Mouse (Mus musculus) hematopoietic stem cell, adult 5-6 weeks (primary cell): Measurements from ENCODE around the gene Grik2. TPM values are rescaled to one million over a fixed set of nuclear protein-coding genes. Genes with fewer than 3 reads are reported as not detected.

ENCODE experiments used
- ATAC-seq, 2 experiments: fragments of 125-278 bp in 1 of 2; replicated peaks in 1 of 2; 2 replicates each; pipeline ENCODE4 v1.8.0; 2016 to 2017; ENCODE audit warnings: inconsistent platforms in 2 of 2, mild to moderate bottlenecking in 2 of 2, moderate number of reproducible peaks in 2 of 2, low read depth in 1 of 2, moderate TSS enrichment in 1 of 2; ENCODE audit not compliant: low FRiP score in 2 of 2, poor library complexity in 2 of 2, severe bottlenecking in 2 of 2, insufficient read depth in 1 of 2, low TSS enrichment in 1 of 2
- total RNA-seq: library from RNA; stranded (forward); fragments of 172-1452, 232-1000 nt; gene quantifications from 2 replicates; pipeline ENCODE4 v1.2.3, GENCODE M21; 2017

Gene Grik2
- total RNA-seq, 1 experiment from 2014 or later: not detected

DNA sequence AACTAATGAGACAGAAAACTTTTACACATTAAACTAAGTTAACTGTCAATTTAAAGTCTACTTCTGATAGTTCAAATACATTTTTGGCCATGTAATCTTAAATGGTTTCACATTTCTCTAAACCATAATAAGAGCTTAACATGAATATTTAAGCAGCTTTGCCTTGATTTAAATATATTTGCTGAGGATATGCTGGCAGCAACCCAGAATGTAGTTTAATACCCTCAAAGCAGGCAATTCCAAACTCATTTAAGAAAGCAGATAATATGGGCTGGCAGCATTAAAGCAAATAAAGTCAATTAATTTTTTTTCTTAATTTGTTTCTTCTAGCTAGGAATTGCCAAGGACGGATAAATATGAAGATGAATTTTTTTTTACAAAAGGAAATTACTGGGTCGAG is 56.7 kb downstream of the Grik2 start:
- no peak for ATAC-seq

DNA sequence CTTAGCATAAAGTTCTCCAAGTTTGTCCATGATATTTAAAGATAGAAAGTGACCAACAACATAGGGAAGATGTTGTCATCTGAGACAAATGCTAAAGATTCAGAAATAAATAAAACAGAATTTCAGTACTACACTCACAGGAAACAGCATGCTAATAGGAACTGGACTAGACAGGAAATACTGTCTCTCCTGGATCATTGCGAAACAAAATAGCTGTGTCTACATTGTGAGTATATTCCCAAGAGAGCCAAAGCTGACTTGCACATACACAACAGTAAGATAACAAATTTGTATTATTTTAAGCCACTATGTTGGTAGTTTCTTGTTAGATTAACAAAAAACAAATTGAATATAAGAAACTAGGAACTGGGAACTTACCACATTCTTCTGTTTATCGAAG is 64.9 kb downstream of the Grik2 start:
- ATAC-seq: no peak

DNA sequence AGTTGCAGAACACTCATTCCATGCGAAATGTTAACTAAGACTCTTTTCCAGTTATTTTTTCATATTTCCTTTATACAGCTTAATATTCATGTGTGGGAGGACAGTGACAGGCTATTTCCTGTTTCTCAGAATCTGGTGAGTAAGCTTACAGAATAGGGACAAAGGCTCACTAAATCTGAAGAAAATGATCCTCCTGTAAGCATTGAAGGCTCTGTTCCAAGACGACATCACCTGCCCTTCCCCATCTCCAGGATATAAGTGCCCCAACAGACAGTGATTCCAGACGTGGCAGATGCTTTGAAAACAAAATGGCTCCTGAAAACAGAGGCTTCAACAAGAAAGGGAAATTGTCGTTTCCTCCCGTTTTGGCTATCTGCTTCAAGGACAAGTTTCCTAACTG is 71.7 kb downstream of the Grik2 start:
- ATAC-seq: no peak

DNA sequence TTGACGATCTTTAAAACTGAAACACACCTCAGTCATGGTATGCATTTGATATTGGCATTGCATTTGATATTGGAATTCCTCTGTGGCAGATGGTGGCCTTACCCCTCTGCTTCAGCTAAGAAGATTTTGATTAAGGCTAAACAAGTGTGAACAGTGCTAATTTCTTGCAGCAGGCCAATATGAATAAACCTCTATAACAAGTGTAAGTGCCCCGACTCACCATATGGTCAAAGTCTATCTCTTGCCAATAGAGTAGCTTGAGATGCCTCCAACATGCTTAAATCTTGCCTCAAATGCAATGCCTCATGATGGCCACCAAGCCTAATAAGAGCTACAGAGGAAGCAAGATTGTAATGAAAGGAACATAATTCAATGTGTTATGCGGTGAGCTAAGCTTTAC is 78.8 kb downstream of the Grik2 start:
- no peak for ATAC-seq

DNA sequence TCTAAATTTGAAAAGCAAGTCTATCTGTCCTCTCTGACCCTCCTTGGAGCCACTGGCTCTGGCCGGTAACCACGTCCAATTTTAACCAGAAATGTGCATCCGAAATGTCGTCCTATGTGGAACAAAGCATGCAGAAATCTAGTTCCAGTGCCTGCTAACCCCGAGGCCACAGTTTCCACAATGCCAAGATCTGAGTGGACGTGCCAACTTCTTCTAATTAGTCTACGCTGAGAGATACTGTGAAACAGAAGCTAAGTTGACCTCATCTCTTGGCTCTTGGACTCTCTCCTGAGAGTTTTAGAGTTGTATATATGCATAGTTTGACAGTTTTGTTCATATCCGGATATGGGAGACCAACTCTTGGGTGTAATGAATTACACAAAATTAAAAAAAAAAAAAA is 84.1 kb downstream of the Grik2 start:
- ATAC-seq: no peak

DNA sequence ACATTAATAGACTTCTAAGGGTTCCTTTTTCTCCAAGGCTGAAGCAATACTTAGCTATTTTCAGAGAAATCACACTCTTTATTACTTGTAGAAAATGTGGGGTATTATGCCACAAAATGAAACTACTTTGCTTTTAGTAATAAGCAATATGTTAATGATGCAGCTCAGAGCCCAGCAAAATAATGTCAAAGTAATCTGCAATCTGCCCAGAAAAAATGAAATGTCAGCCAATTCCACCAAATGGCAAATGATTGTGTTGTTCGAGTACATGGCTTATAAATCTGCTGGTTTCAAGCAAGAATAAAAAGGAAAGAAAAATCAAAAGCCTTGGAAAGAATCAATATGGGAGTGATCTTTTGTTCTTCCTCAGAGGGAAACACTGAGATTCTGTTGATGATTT is 136.2 kb downstream of the Grik2 start:
- no peak for ATAC-seq

DNA sequence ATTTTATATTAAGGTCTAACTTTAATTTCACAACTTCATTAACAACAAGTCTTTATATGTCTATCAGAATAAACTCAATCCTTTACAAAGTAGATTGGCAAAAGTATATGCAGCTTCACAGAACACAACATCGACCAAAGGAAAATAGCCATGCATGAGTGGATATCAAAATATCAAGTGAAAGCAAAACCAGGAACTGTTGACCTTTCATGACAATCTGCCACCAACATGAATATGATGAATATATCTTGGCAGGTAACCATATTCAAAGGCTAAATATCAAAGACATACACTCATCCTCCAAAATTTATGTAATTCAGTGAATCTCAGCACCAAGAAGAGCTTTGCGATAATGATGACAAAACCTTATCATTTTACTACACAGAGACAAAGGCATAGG is 141.4 kb downstream of the Grik2 start:
- ATAC-seq: no peak

DNA sequence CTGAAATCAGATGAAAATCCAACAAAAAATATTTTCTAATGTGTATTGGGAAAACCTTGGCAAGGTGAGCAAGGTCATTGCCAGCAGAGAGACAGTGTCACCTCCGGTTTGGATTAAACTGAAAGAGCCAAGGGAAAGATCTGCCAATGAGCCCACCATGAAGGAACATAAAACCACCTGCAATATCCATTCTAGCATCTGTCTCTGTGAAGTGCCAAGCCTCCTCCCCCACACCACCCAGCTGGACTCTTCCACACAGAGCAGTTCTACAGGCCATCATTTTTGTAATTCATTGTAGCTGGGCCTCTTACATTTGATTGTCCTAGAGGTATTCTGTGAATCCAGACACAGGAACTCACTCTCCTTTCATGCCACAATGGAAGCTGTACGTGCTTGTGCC is 148.7 kb downstream of the Grik2 start:
- ATAC-seq: no peak

DNA sequence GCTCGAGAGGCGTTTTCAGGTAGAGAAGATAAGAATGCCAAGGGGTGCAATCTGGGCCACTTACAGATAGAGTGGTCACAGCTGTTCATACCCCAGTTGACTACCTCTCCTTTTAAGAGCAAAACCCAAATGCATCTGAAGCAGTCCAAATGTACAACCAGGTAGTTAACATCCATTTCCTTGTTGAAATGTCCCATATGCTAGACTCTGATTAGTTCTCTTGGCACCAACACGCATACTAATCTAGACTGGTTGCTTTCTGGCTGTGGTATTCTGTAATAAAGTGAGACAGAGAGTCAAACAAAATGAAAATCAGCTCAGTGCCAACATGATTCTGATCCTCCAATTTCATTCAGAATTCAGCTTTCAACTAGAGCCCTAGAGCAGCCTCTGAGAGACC is 164.6 kb downstream of the Grik2 start:
- ATAC-seq: no peak

DNA sequence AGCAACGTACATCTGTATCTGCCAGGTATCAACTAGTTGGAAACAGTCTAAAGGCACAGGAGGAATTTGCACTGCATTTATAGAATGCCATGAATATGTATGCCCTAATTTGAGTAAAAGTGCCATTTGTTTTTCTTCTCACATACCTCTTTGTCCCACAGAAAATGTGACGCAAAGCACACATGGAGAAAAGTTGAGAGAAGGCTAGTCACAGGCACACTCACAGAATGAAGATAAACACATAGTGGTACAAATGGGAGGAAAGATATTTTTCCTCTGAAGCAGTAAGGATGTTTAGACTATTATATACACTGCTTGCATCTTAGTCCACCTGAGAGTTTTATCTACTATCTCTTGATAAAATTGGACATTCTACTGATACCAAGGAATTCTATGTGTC is 190.9 kb downstream of the Grik2 start:
- ATAC-seq: no peak

DNA sequence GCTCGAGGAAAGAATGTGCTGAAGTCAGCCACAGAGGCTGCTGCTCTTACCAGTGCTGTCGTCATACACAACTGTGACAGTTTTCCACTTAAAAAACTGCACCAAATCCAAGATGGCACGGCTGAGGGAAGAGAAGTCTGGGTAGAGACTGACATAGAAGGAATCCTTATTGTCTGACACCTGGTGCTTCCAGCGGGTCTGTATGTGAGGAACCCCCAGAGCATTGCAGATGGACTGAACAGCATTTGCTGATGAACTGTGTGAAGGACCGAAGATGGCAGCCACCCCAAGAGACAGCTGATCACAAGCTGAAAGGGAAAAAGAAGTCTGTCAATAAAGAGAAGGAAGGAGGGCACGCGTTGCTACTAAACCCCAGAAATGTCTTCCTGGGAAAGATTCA is 215.1 kb downstream of the Grik2 start:
- ATAC-seq: no peak

DNA sequence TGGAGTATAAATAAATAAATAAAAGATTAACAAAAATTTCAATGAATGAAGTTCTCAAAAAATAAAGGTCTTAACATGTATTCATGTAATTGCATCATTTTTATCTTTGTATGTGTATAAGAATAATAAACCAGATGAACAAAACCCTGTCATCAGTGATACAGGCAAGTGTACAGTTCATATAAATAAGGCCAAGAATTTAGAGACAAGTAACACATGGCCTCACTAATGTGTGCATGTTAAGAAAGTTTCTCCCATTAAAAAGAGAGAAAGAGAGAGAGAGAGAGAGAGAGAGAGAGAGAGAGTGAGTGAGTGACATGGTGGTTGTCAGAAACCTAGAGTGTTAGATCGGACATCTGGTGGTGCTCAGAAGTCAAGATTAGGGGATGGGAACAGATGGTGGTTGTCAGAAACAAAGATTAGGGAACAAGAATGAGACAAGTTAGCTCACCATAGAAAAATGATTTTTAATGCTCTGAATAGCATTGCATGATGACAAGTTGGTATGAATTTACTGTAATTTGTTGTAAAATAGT is 228.6 kb downstream of the Grik2 start:
- no peak for ATAC-seq

DNA sequence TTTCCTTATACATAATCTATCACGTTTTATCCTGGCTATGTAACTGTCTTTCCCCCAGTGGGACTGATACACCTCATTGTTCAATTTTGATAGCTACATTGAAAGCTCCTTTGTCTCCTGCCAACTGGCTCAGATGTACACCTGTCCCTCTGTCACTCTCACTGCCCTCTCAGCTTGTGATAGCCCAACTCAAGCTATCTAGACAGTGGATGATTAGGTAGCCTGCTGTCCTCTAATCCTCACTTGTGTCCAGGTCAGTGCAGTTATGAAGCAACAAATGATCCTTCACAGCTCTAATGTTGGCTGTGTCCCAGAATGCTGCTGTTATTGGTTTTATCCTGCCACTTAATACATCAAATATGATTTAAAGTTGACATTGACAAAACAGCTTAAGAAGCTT is 246.3 kb downstream of the Grik2 start:
- ATAC-seq: no peak

DNA sequence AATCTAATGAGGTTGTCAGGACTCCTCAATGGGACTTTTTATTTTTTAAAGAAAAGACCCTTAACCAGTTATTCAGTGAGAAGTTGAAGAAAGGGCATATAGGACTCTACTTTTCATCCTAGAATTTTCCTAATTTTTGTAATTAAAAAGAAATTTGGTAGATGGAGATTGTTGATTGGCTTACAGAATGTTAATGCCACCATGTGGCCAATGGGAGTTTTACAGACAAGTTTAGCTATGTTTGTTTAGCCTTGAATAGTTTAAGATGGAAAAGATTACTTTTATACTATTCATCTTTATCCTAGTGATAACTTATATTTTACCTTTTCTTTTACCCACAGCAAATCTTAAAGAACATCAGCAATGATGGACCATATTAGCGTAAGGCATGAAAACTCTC is 268.8 kb downstream of the Grik2 start:
- ATAC-seq: no peak

DNA sequence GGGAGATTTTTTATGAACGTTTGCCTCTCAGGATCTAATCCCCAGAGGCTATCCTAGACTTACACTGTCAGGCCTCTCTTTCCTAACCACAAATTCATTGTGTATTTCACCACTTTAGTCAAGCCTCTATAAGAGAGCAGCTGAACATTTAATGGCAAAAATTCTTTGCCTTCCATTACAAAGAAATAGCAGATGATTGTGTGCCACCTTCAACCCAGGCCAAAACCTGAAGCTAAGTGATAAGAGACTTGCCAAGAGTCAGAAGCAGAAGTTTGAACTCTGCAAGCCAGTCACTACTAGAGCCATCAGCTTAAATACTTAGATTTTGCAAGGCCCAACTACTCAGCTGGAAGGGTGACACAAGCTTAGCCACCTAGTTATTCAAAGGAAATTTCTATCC is 287.9 kb downstream of the Grik2 start:
- no peak for ATAC-seq

DNA sequence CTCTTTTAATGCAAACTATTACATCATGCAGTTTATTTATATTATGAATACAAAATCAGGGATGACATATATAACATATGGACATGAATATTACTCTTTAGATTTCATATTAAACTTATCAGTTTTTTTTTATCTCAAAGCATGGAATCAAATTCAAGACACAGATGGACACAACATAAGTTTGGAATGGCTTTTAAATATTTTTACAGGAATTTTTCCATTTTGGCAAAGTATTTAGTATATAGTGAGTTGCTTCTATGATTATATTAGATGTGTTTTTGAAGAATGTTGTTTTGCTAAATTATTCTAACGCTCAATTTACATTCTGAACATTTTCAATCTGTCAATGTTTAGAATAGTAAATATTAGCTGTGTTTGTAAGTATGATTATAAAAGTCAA is 291.3 kb downstream of the Grik2 start:
- ATAC-seq: no peak

DNA sequence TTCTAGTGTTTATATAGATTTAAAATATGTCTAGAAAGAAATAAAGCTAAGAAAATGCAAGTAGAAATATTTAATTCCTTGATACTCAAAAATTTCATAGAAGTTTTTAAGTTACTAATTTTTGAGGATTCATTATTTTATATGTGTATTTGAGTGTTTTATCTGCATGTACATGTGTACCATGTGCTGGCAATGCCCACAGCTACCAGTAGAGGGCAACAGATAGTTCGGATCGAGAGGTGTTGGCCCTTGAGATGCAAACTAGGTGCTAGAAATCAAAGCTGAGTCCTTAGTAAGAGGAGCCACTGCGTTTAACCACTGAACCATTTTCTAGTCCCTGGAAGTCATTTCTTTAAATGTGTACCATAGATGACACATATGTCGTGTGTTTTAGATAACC is 307.1 kb downstream of the Grik2 start:
- ATAC-seq: no peak

DNA sequence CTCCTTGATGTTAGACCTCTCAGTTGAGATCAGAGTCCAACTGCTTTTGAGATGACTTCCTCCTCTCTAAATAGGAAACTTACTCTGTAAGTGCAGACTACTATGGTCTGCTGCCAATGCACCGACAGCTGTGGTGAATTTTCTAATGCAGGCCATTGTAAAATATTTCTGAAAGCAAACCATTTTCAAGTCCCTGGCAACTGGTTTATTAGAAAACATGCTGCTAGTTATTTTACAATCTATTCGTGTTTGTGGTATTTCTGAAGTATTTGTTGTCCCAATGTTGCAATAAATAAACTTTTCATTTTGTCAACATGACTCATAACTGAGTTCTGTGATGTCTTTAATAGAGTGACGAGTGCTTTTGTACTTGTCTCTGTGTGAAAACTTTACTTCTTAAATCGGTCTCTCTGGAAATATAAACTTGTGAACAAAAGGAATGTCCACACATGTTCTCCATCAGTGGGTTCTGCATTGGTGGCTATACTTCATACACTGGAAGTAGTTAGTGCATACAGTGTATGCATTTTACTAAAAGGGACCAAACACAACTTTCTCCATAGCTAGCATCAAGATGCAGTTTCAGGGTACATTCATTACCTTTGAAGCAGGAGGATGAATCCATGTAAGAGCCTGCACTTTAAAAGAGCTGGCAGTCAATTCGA is 308.3 kb downstream of the Grik2 start:
- ATAC-seq: no peak

DNA sequence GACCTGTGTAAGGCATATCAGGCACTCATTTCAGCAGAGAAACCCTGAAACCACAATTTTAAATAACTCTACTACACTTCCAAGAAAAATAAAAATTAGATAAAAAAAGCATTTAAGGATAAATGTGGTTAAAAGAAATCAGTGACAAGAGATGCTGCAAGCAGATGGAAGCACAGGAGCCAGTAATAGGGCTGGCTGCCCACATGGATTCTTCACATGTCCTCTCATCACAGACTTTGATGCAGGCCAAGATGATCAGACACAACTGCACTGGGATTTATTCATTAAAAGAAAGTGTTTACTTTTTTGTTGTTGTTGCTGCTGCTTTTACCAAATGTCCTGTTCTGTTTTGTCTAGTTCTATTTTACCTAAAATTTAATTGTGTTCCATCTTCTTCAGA is 315.0 kb downstream of the Grik2 start:
- no peak for ATAC-seq
